Mouse (Mus musculus) lung, postnatal 0 days (tissue): ENCODE measurements around the gene Sde2. TPM values are rescaled to one million over a fixed set of nuclear protein-coding genes. Genes with fewer than 3 reads are reported as not detected.
A peak's percentile ranks its signal among the peaks of the same experiment; 100 is the strongest.

ENCODE experiments used
- ATAC-seq: fragments of 200-750 bp; cut with Nextera tagmentation; 2 replicates; pipeline ENCODE4 v1.8.0; 2017; ENCODE audit warnings: moderate library complexity
- DNase-seq: peaks from one replicate; pipeline ENCODE4 v3.0.0-alpha.2; 2016; ENCODE audit warnings: low spot score
- H3K27ac ChIP-seq: fragments of 300-500 bp; sonication (generic); 2 replicates; pipeline ENCODE4 v1.5.1; 2014; ENCODE audit warnings: antibody characterized with exemption, mild to moderate bottlenecking, low read length, mixed read lengths
- H3K27me3 ChIP-seq: fragments of 300-500 bp; sonication (generic); replicated peaks from 2 replicates; pipeline ENCODE4 v1.6.1; 2014; ENCODE audit warnings: low read length, mixed read lengths; ENCODE audit not compliant: insufficient read depth
- H3K36me3 ChIP-seq: fragments of 300-500 bp; sonication (generic); 2 replicates; pipeline ENCODE4 v1.6.1; 2014; ENCODE audit warnings: low read length, mixed read lengths; ENCODE audit not compliant: insufficient read depth
- H3K4me1 ChIP-seq: fragments of 300-500 bp; sonication (generic); 2 replicates; pipeline ENCODE4 v1.6.1; 2014; ENCODE audit warnings: antibody characterized with exemption, low read depth, low read length, mixed read lengths; ENCODE audit not compliant: insufficient read depth
- H3K4me2 ChIP-seq: fragments of 300-500 bp; sonication (generic); replicated peaks from 2 replicates; pipeline ENCODE4 v1.6.1; 2014; ENCODE audit warnings: low read depth, mild to moderate bottlenecking, low read length, moderate library complexity, mixed read lengths
- H3K4me3 ChIP-seq: fragments of 300-500 bp; sonication (generic); 2 replicates; pipeline ENCODE4 v1.5.1; 2014; ENCODE audit warnings: low read depth, low read length
- H3K9ac ChIP-seq: fragments of 300-500 bp; sonication (generic); replicated peaks from 2 replicates; pipeline ENCODE4 v1.6.1; 2014; ENCODE audit warnings: low read depth, mild to moderate bottlenecking
- H3K9me3 ChIP-seq: fragments of 300-500 bp; sonication (generic); 2 replicates; pipeline ENCODE4 v1.6.1; 2016; ENCODE audit warnings: low read length, mixed read lengths
- CTCF ChIP-seq: IDR thresholded peaks from 2 replicates; pipeline ENCODE4 v1.5.1; 2016; ENCODE audit warnings: antibody characterized with exemption, mild to moderate bottlenecking
- EP300 ChIP-seq: IDR thresholded peaks from 2 replicates; pipeline ENCODE4 v1.6.1; 2016; ENCODE audit warnings: antibody characterized with exemption, mild to moderate bottlenecking, control low read depth
- WGBS: fragments of 180-500 bp; shearing (Covaris S2); extraction: QIAGEN DNeasy Blood & Tissue Kit; methylation state at CpG from one replicate; pipeline ENCODE4 v1.1.7; 2014; 5-methylcytosine and 5-hydroxymethylcytosine counted together
- polyA plus RNA-seq: library from polyadenylated mRNA; unstranded; fragments of >200 nt; fragmentation: Nextera tagmentation; extraction: Ambion mirVana; gene quantifications from 2 replicates; pipeline ENCODE4 v1.2.1, GENCODE M21; 2015

The Sde2 gene
- polyA plus RNA-seq, 1 experiment from 2014 or later: 21.2 TPM

DNA sequence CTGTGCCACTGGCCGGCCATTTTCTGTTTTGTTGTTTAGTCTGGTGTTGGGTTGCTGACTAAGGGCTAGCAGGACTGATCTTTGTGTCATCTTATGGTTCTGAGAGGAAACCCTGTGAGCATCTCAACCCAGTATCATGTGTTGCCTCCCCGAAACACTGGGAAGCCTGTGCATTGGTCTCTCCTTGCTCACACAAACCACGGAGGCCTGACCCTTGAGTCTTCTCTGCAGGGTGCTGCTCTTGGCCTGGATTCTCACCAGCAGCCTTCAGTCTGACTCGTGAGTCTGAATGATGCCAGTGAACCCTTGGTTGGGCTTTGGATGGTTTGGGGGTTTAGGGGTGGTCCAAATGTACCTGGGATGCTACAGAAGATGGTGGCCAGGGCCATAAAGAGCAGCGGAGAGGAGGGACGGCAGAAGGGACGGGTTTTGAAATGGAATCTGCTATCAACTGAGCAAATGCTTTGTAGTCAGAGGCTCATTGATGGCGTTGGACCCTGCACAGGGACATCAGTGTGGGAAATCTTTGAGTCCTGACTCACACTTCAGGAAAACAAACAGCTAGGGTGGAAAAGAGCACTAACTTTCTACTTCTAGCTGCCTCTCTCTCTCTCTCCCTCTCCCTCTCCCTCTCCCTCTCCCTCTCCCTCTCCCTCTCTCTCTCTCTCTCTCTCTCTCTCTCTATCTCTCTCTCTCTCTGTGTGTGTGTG is 11.6 kb upstream of the Sde2 start:
- Histone ChIP-seq H3K4me2 (no peak overlapping the region), H3K4me3 (no peak overlapping the region), H3K36me3 (no peaks in the 10 kb centered on the region), H3K4me1 (no peaks in the 10 kb centered on the region), H3K27me3 (no peaks in the 10 kb centered on the region), H3K9ac (no peak overlapping the region), H3K9me3 (no peaks in the 10 kb centered on the region), H3K27ac (no peak overlapping the region)
- TF ChIP-seq CTCF: no peak
- no peak for TF ChIP-seq EP300
- WGBS: 67% methylated on average over 8 of the region's 8 CpGs
- ATAC-seq (no peak), DNase-seq (no peak)

DNA sequence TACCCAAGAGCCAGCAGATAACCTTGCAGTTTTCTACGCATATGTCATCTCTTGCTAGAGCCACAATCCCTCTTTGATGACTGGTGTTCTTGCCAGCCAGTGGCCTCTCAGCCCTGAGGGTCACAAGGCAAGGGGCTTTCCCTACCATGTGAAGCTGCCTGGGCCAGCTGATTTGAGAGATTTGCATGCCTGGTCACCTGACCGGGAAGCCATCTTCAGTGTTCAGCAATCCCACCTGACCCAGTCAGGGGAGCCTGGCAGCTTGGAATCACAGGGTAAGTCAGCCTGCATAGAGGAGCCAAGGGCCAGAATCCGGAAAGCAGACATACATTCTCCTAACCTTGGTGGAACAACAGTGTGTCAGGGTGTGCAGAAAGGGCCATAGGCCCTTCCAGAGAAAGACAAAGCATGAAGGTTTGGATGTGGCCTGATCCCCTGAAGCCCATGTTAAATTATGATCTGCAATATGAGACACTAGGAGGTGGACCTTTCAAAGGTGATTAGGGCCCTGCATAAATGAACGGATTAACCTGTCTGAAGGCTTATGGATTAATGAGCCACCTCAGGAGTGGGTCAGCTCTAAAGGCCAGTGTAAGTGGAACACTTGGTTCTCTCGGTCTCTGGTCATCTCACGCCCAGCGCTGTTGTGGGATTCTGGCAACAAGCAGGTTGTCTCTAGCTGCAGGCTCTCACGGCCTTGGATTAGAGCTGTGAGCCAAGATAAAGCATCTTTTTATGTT is 9.2 kb upstream of the Sde2 start:
- Histone ChIP-seq H3K9me3 (no peaks in the 10 kb centered on the region), H3K4me2 (no peak overlapping the region), H3K9ac (no peak overlapping the region), H3K27ac (no peak overlapping the region), H3K36me3 (no peaks in the 10 kb centered on the region), H3K4me3 (no peak overlapping the region), H3K27me3 (no peaks in the 10 kb centered on the region), H3K4me1 (no peaks in the 10 kb centered on the region)
- no peak for ATAC-seq
- TF ChIP-seq EP300: no peak
- TF ChIP-seq CTCF: no peak
- 76% methylated on average over 8 of the region's 8 CpGs for WGBS
- no peak for DNase-seq

DNA sequence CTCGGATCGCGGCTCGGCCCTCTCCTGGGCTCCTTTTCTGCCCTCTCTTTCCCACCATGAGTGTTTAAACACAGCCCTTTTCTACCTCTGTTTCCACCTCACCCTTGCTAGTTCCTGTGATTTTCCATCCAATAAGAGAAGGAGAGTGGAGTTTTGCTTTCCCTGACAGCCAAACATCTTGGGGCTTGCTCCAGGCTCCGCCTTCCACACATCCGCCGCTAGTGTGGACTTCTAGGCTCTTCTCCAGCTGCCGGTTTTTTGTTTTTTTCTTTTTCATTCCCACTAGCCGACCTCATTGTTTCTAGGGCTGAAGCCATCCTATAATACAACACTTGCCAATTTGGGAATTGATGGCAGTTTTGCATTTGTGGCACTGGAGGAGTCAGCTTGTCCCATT is 2.8 kb upstream of the Sde2 start:
- Histone ChIP-seq H3K4me1 (peaks cover 18% of the 10 kb centered on the region; the same call in 1 of the 2 replicates), H3K27ac (peak overlapping the region; percentile 99), H3K9me3 (no peaks in the 10 kb centered on the region), H3K27me3 (no peaks in the 10 kb centered on the region), H3K4me2 (peak overlapping the region; percentile 51), H3K36me3 (0 out of 2 replicates have a peak, but pooled peaks cover 2% of the 10 kb centered on the region), H3K4me3 (peak overlapping the region; percentile 19), H3K9ac (peak overlapping the region; percentile 30; the same call in 1 of the 2 replicates)
- ATAC-seq (peak; percentile 57), DNase-seq (peak; percentile 97)
- WGBS: 2% methylated on average over 9 of the region's 9 CpGs
- TF ChIP-seq CTCF: no peak
- peak; percentile 48; the same call in 1 of the 2 replicates for TF ChIP-seq EP300

DNA sequence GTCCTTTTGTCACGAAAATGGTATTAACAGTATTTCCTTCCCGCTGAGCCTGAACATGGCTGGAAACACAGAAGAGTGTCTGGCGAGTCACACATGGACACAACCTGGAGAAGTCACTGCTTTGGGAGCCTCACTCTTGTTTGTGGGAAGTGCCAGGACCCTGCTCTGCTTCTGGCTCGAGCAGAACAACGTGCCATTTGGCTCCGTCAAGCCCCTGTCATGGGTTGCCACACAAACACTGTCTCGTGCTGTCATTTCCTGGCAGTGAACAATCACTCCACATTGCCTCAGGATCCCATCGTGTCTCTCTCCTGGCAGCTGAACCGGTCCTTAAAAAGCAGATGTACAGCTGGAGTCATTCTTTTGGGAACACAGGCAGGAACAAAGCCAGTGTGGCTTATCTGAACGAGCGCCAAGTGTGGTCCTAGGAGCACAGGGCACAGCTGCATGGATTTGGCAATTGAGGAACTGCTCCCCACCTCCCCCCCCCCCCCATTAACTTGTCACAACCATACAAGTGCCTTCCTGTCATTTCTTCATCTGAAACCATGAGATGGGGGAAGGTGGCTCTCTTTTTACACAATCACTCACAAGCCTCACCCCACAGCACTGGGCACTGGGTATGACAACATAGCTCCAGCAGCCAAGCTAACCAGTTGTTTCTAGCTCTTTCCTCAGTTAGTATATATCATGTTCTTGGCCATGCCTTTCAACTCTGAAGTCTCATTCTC is 2.3 kb upstream of the Sde2 start:
- H3K9me3 ChIP-seq: no peaks in the 10 kb centered on the region
- 0 out of 2 replicates have a peak, but pooled peaks cover 2% of the 10 kb centered on the region for H3K36me3 ChIP-seq
- peak overlapping the region; percentile 11; the same call in 1 of the 2 replicates for H3K4me3 ChIP-seq
- peak; percentile 95 for DNase-seq
- 3% methylated on average over 11 of the region's 11 CpGs for WGBS
- H3K4me2 ChIP-seq: peak overlapping the region; percentile 51
- peak overlapping the region; percentile 99 for H3K27ac ChIP-seq
- H3K4me1 ChIP-seq: peaks cover 18% of the 10 kb centered on the region; the same call in 1 of the 2 replicates
- TF ChIP-seq EP300: no peak; the same call in none of the 2 replicates
- TF ChIP-seq CTCF: no peak
- no peaks in the 10 kb centered on the region for H3K27me3 ChIP-seq
- H3K9ac ChIP-seq: peak overlapping the region; percentile 30; the same call in 1 of the 2 replicates
- peak; percentile 49 for ATAC-seq

DNA sequence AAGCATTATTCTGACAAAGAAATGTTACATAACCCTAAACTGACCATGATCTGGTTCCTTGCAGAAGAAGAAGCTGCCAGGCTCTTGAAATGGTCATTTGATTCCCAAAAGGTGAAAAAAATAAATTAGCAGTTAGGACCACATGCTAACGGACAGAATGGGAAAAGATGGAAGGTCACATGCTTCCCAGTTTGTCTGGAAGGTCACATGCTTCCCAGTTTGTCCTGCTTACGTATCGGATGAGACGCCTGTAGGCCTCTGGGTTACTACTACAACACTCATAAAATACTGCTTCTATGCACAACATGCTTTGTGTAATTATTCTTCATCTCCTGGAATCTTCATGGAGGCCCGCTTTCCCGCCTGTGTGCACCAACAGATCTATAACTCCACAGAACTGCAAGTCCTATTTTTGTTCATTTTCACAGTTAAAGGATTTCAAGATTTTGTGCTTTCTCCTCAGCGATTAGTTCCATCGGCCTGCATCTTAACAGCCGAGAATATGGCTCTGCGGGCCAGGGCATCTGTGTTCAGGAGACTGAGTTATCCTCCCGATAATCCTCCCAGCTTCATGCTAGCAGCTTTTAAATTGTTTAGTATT is 1.1 kb upstream of the Sde2 start:
- WGBS: 32% methylated on average over 11 of the region's 11 CpGs
- peak overlapping the region; percentile 41; the same call in 1 of the 2 replicates for H3K4me3 ChIP-seq

More for the DNA sequence above, 1.1 kb upstream of the Sde2 start:
- peaks cover 18% of the 10 kb centered on the region; the same call in 1 of the 2 replicates for H3K4me1 ChIP-seq
- TF ChIP-seq CTCF (no peak), EP300 (no peak)
- H3K4me2 ChIP-seq: peak overlapping the region; percentile 76
- no peaks in the 10 kb centered on the region for H3K27me3 ChIP-seq
- no peak for ATAC-seq
- peak overlapping the region; percentile 99 for H3K27ac ChIP-seq
- 0 out of 2 replicates have a peak, but pooled peaks cover 2% of the 10 kb centered on the region for H3K36me3 ChIP-seq
- H3K9me3 ChIP-seq: no peaks in the 10 kb centered on the region
- DNase-seq: peak; percentile 44
- H3K9ac ChIP-seq: peak overlapping the region; percentile 71
